Mouse (Mus musculus) hindbrain, embryonic 16.5 days (tissue): ENCODE measurements around the gene Brd7. TPM values are rescaled to one million over a fixed set of nuclear protein-coding genes. Genes with fewer than 3 reads are reported as not detected.

Source experiments
- ATAC-seq: fragments of 200-750 bp; cut with Nextera tagmentation; 2 replicates; pipeline ENCODE4 v1.8.0; 2017; ENCODE audit warnings: moderate TSS enrichment, moderate library complexity
- H3K27ac ChIP-seq: fragments of 300-500 bp; sonication (generic); 2 replicates; pipeline ENCODE4 v1.5.1; 2014; ENCODE audit warnings: low read depth, mild to moderate bottlenecking, control low read depth, low read length, moderate library complexity
- H3K27me3 ChIP-seq: fragments of 300-500 bp; sonication (generic); replicated peaks from 2 replicates; pipeline ENCODE4 v1.6.1; 2014; ENCODE audit warnings: low read length; ENCODE audit not compliant: control insufficient read depth, insufficient read depth
- H3K36me3 ChIP-seq: fragments of 300-500 bp; sonication (generic); 2 replicates; pipeline ENCODE4 v1.6.1; 2014; ENCODE audit warnings: mild to moderate bottlenecking, low read length, moderate library complexity, mixed read lengths; ENCODE audit not compliant: control insufficient read depth, insufficient read depth
- H3K4me1 ChIP-seq: fragments of 300-500 bp; sonication (generic); 2 replicates; pipeline ENCODE4 v1.6.1; 2014; ENCODE audit warnings: low read depth, low read length; ENCODE audit not compliant: control insufficient read depth, insufficient read depth
- H3K4me2 ChIP-seq: fragments of 300-500 bp; sonication (generic); 2 replicates; pipeline ENCODE4 v1.6.1; 2014; ENCODE audit warnings: mild to moderate bottlenecking, low read length, control low read depth, moderate library complexity
- H3K4me3 ChIP-seq: fragments of 300-500 bp; sonication (generic); 2 replicates; pipeline ENCODE4 v1.5.1; 2014; ENCODE audit warnings: mild to moderate bottlenecking, low read length, control low read depth, moderate library complexity
- H3K9ac ChIP-seq: fragments of 300-500 bp; sonication (generic); 2 replicates; pipeline ENCODE4 v1.6.1; 2014; ENCODE audit warnings: low read depth, mild to moderate bottlenecking, control low read depth, low read length, moderate library complexity
- H3K9me3 ChIP-seq: fragments of 300-500 bp; sonication (generic); 2 replicates; pipeline ENCODE4 v1.6.1; 2014; ENCODE audit warnings: mild to moderate bottlenecking, low read length, moderate library complexity; ENCODE audit not compliant: control insufficient read depth
- WGBS: fragments of 180-500 bp; shearing (Covaris S2); extraction: QIAGEN DNeasy Blood & Tissue Kit; methylation state at CpG from one replicate; pipeline ENCODE4 v1.1.7; 2014; 5-methylcytosine and 5-hydroxymethylcytosine counted together
- polyA plus RNA-seq: library from polyadenylated mRNA; unstranded; fragments of >200 nt; fragmentation: Nextera tagmentation; extraction: Ambion mirVana; gene quantifications from 2 replicates; pipeline ENCODE4 v1.2.1, GENCODE M21; 2015

Brd7 gene
- polyA plus RNA-seq, 1 experiment from 2014 or later = 37.6 TPM

GRCm38 (mm10) chr8:88361044-88361707 is 818 bp downstream of the Brd7 start:
- WGBS = under 1% methylated on average over 31 of the region's 31 CpGs
- Histone ChIP-seq H3K4me1 (peaks cover 14% of the 10 kb centered on the region), H3K4me2 (peak overlapping the region; percentile 88), H3K27ac (peak overlapping the region; percentile 85), H3K36me3 (peaks cover 23% of the 10 kb centered on the region), H3K9me3 (no peaks in the 10 kb centered on the region), H3K4me3 (peak overlapping the region; percentile 99), H3K27me3 (no peaks in the 10 kb centered on the region), H3K9ac (peak overlapping the region; percentile 98)
- no peak for ATAC-seq

- WGBS = 95% methylated on average over 2 of the region's 2 CpGs
- Histone ChIP-seq H3K9ac (peak overlapping the region; percentile 22; the same call in 1 of the 2 replicates), H3K4me2 (peak overlapping the region; percentile 88), H3K36me3 (peaks cover 29% of the 10 kb centered on the region), H3K4me1 (peaks cover 14% of the 10 kb centered on the region), H3K9me3 (no peaks in the 10 kb centered on the region), H3K4me3 (no peak overlapping the region), H3K27ac (no peak overlapping the region), H3K27me3 (no peaks in the 10 kb centered on the region)
- no peak for ATAC-seq
Observed at GRCm38 (mm10) chr8:88359959-88360358, 2.0 kb downstream of the Brd7 start.

- 83% methylated on average over 5 of the region's 5 CpGs for WGBS
- Histone ChIP-seq H3K4me1 (peaks cover 14% of the 10 kb centered on the region), H3K36me3 (peaks cover 39% of the 10 kb centered on the region), H3K27ac (no peak overlapping the region), H3K4me2 (no peak overlapping the region), H3K27me3 (no peaks in the 10 kb centered on the region), H3K9ac (no peak overlapping the region), H3K4me3 (no peak overlapping the region), H3K9me3 (no peaks in the 10 kb centered on the region)
- ATAC-seq = no peak
Observed at GRCm38 (mm10) chr8:88357946-88358345, 4.0 kb downstream of the Brd7 start.

GRCm38 (mm10) chr8:88357226-88357933 is 4.6 kb downstream of the Brd7 start:
- no peak overlapping the region for H3K4me3 ChIP-seq
- H3K27ac ChIP-seq = no peak overlapping the region
- peaks cover 44% of the 10 kb centered on the region for H3K36me3 ChIP-seq
- WGBS = 86% methylated on average over 5 of the region's 5 CpGs
- H3K9ac ChIP-seq = no peak overlapping the region
- ATAC-seq = no peak
- H3K4me2 ChIP-seq = no peak overlapping the region
- no peaks in the 10 kb centered on the region for H3K9me3 ChIP-seq
- no peaks in the 10 kb centered on the region for H3K27me3 ChIP-seq
- peaks cover 14% of the 10 kb centered on the region for H3K4me1 ChIP-seq

- peaks cover 45% of the 10 kb centered on the region for H3K36me3 ChIP-seq
- no peak overlapping the region for H3K9ac ChIP-seq
- H3K4me1 ChIP-seq = no peaks in the 10 kb centered on the region
- no peaks in the 10 kb centered on the region for H3K9me3 ChIP-seq
- no peak overlapping the region for H3K27ac ChIP-seq
- no peak overlapping the region for H3K4me2 ChIP-seq
- no peak overlapping the region for H3K4me3 ChIP-seq
- 85% methylated on average over 2 of the region's 2 CpGs for WGBS
- no peaks in the 10 kb centered on the region for H3K27me3 ChIP-seq
- ATAC-seq = no peak
Observed at GRCm38 (mm10) chr8:88349046-88349445, 12.9 kb downstream of the Brd7 start.

GRCm38 (mm10) chr8:88342026-88342425 is 20.0 kb downstream of the Brd7 start:
- WGBS = 89% methylated on average over 4 of the region's 4 CpGs
- no peaks in the 10 kb centered on the region for H3K4me1 ChIP-seq
- H3K27ac ChIP-seq = no peak overlapping the region
- H3K36me3 ChIP-seq = peaks cover 41% of the 10 kb centered on the region
- no peak overlapping the region for H3K4me2 ChIP-seq
- H3K9me3 ChIP-seq = no peaks in the 10 kb centered on the region
- no peak for ATAC-seq
- H3K9ac ChIP-seq = no peak overlapping the region
- H3K27me3 ChIP-seq = no peaks in the 10 kb centered on the region
- no peak overlapping the region for H3K4me3 ChIP-seq

- Histone ChIP-seq H3K36me3 (peaks cover 33% of the 10 kb centered on the region), H3K9ac (no peak overlapping the region), H3K27me3 (no peaks in the 10 kb centered on the region), H3K27ac (no peak overlapping the region), H3K9me3 (no peaks in the 10 kb centered on the region), H3K4me2 (no peak overlapping the region), H3K4me1 (no peaks in the 10 kb centered on the region), H3K4me3 (no peak overlapping the region)
- no peak for ATAC-seq
- WGBS = 76% methylated on average over 2 of the region's 2 CpGs
Observed at GRCm38 (mm10) chr8:88339887-88340695, 21.9 kb downstream of the Brd7 start.

GRCm38 (mm10) chr8:88339221-88339620 is 22.8 kb downstream of the Brd7 start:
- H3K4me3 ChIP-seq = no peak overlapping the region
- H3K27me3 ChIP-seq = no peaks in the 10 kb centered on the region
- ATAC-seq = no peak
- H3K4me2 ChIP-seq = no peak overlapping the region
- peaks cover 28% of the 10 kb centered on the region for H3K36me3 ChIP-seq
- no peak overlapping the region for H3K27ac ChIP-seq
- no peaks in the 10 kb centered on the region for H3K4me1 ChIP-seq
- H3K9me3 ChIP-seq = no peaks in the 10 kb centered on the region
- no peak overlapping the region for H3K9ac ChIP-seq
- WGBS = 50% methylated on average over 3 of the region's 3 CpGs

- Histone ChIP-seq H3K4me3 (no peak overlapping the region), H3K4me1 (no peaks in the 10 kb centered on the region), H3K9me3 (no peaks in the 10 kb centered on the region), H3K27ac (no peak overlapping the region), H3K4me2 (no peak overlapping the region), H3K9ac (no peak overlapping the region), H3K27me3 (no peaks in the 10 kb centered on the region), H3K36me3 (peaks cover 30% of the 10 kb centered on the region)
- 89% methylated on average over 3 of the region's 3 CpGs for WGBS
- ATAC-seq = no peak
Observed at GRCm38 (mm10) chr8:88334975-88335374, 27.0 kb downstream of the Brd7 start.
